Mouse (Mus musculus): ENCODE results near the gene Vmn1r32. TPM values are rescaled to one million over a fixed set of nuclear protein-coding genes. Genes with fewer than 3 reads are reported as not detected.

Vmn1r32 gene
- polyA plus RNA-seq, 1 experiment from 2014 or later: not detected

Other genes starting within 250 kb of the Vmn1r32 start
- 10.4 and 13.7 TPM in 2 replicates for gene Mad2l1, start 24.7 kb downstream of the Vmn1r32 start, polyA plus RNA-seq (2014; fragmentation: Nextera tagmentation; extraction: Ambion mirVana)
- not detected in 2 replicates for gene Vmn1r33, start 58.2 kb upstream of the Vmn1r32 start, polyA plus RNA-seq (2014; fragmentation: Nextera tagmentation; extraction: Ambion mirVana)
- gene Vmn1r34, start 83.8 kb upstream of the Vmn1r32 start, polyA plus RNA-seq (2014; fragmentation: Nextera tagmentation; extraction: Ambion mirVana): not detected in 2 replicates
- gene Vmn1r35, start 125.8 kb upstream of the Vmn1r32 start, polyA plus RNA-seq (2014; fragmentation: Nextera tagmentation; extraction: Ambion mirVana): not detected in 2 replicates
- gene Vmn1r36, start 159.1 kb upstream of the Vmn1r32 start, polyA plus RNA-seq (2014; fragmentation: Nextera tagmentation; extraction: Ambion mirVana): not detected in 2 replicates
- gene Vmn1r37, start 169.3 kb upstream of the Vmn1r32 start, polyA plus RNA-seq (2014; fragmentation: Nextera tagmentation; extraction: Ambion mirVana): not detected in 2 replicates
- not detected in 2 replicates for gene Vmn1r38, start 222.5 kb upstream of the Vmn1r32 start, polyA plus RNA-seq (2014; fragmentation: Nextera tagmentation; extraction: Ambion mirVana)